Mouse (Mus musculus) liver, embryonic 16.5 days (tissue): Measurements from ENCODE around the gene Ulk4. TPM values are rescaled to one million over a fixed set of nuclear protein-coding genes. Genes with fewer than 3 reads are reported as not detected.

Experiments used
- ATAC-seq: fragments of 200-750 bp; cut with Nextera tagmentation; 2 replicates; pipeline ENCODE4 v1.8.0; 2017; ENCODE audit warnings: low read depth, mild to moderate bottlenecking, moderate number of reproducible peaks, moderate library complexity
- H3K27ac ChIP-seq: fragments of 300-500 bp; sonication (generic); 2 replicates; pipeline ENCODE4 v1.5.1; 2014; ENCODE audit warnings: mild to moderate bottlenecking, low read length
- H3K27me3 ChIP-seq: fragments of 300-500 bp; sonication (generic); 2 replicates; pipeline ENCODE4 v1.6.1; 2014; ENCODE audit warnings: low read depth, low read length, mixed read lengths; ENCODE audit not compliant: control insufficient read depth, insufficient read depth
- H3K36me3 ChIP-seq: fragments of 300-500 bp; sonication (generic); 2 replicates; pipeline ENCODE4 v1.6.1; 2014; ENCODE audit warnings: mild to moderate bottlenecking; ENCODE audit not compliant: control insufficient read depth, insufficient read depth
- H3K4me1 ChIP-seq: fragments of 300-500 bp; sonication (generic); 2 replicates; pipeline ENCODE4 v1.6.1; 2014; ENCODE audit warnings: low read depth, low read length, mixed read lengths; ENCODE audit not compliant: control insufficient read depth
- H3K4me2 ChIP-seq: fragments of 300-500 bp; sonication (generic); 2 replicates; pipeline ENCODE4 v1.6.1; 2014; ENCODE audit warnings: low read depth, low read length, mixed read lengths
- H3K4me3 ChIP-seq: fragments of 300-500 bp; sonication (generic); 2 replicates; pipeline ENCODE4 v1.5.1; 2014; ENCODE audit warnings: low read depth, mild to moderate bottlenecking, low read length
- H3K9ac ChIP-seq: fragments of 300-500 bp; sonication (generic); 2 replicates; pipeline ENCODE4 v1.6.1; 2014; ENCODE audit warnings: low read depth, low read length
- H3K9me3 ChIP-seq: fragments of 300-500 bp; sonication (generic); replicated peaks from 2 replicates; pipeline ENCODE4 v1.6.1; 2016; ENCODE audit warnings: low read length; ENCODE audit not compliant: control insufficient read depth
- WGBS: fragments of 180-500 bp; shearing (Covaris S2); extraction: QIAGEN DNeasy Blood & Tissue Kit; methylation state at CpG from one replicate; pipeline ENCODE4 v1.1.7; 2014; ENCODE audit not compliant: insufficient replicate concordance; 5-methylcytosine and 5-hydroxymethylcytosine counted together
- polyA plus RNA-seq: library from polyadenylated mRNA; unstranded; fragments of >200 nt; fragmentation: Nextera tagmentation; extraction: Ambion mirVana; gene quantifications from 2 replicates; pipeline ENCODE4 v1.2.1, GENCODE M21; 2015

The Ulk4 gene
- polyA plus RNA-seq, 1 experiment from 2014 or later = 30.8 TPM

DNA sequence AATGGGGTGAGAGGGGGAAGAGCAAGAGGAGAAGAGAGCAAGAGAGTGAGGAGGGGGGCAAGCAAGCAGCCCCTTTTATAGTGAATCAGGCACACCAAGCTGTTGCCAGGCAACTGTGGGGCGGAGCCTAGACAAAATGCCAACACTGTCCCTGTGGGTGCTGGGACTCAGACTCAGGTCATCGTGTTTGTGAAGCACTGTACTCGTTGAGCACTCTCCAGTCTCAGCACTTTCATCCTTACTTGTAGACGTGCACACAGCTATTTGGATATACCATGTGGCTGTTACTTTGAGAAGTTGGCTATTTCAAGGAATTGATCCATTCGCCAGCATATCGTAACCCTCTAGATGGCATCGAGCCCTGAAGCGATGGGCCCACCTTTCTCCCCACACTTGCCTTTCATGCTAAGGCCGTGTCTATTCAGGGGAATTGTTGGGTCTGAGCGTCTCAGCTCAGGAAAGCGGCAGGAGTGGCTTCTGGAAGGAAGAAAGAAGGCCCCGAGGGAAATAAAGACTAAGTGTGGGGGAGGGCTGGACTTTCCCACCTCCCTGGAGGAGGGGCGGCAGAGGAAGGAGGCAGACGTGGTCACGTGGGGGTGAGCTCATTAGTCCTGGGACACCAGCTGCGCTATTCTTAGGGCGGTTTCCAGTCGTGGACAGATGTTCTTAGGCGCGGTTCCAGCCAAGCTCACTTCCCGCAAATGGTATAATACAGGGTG, 36.8 kb upstream of the Ulk4 start:
- peak overlapping the region; percentile 72 for H3K27ac ChIP-seq

GRCm38 (mm10) chr9:121312237-121312891, 35.4 kb upstream of the Ulk4 start:
- Histone ChIP-seq H3K4me1 (peaks cover 15% of the 10 kb centered on the region), H3K27ac (no peak overlapping the region), H3K9ac (no peak overlapping the region), H3K27me3 (no peaks in the 10 kb centered on the region), H3K9me3 (no peaks in the 10 kb centered on the region), H3K4me3 (no peak overlapping the region), H3K4me2 (no peak overlapping the region), H3K36me3 (no peaks in the 10 kb centered on the region)
- ATAC-seq = no peak
- WGBS = 65% methylated on average over 10 of the region's 10 CpGs

More for the DNA sequence above, 36.8 kb upstream of the Ulk4 start:
- H3K9ac ChIP-seq = peak overlapping the region; percentile 18; the same call in 1 of the 2 replicates
- H3K27me3 ChIP-seq = no peaks in the 10 kb centered on the region
- H3K4me3 ChIP-seq = peak overlapping the region; percentile 40
- H3K4me1 ChIP-seq = peaks cover 15% of the 10 kb centered on the region
- peak; percentile 71 for ATAC-seq
- peak overlapping the region; percentile 55 for H3K4me2 ChIP-seq
- no peaks in the 10 kb centered on the region for H3K36me3 ChIP-seq
- WGBS = 2% methylated on average over 21 of the region's 21 CpGs
- H3K9me3 ChIP-seq = no peaks in the 10 kb centered on the region

DNA sequence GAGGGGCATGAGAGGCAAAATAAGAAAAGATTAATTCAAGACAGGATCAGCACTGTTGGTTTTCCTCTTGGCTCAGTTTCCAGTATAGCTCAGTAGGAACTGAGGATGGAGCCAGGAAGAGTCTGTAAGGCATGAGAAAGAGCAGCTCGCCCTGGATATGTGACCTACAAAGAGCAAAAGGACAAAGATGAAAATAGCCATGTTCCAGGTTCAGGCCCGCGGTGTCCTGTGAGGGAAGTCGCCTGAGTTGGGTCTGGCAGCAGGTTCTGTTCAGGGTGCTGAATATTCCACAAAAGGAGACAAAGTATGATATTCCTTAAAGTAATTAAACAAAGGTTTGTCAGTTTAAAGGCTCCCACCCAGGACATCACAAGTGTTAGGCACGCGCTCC, 34.8 kb upstream of the Ulk4 start:
- peaks cover 11% of the 10 kb centered on the region for H3K4me1 ChIP-seq
- no peaks in the 10 kb centered on the region for H3K9me3 ChIP-seq
- no peaks in the 10 kb centered on the region for H3K27me3 ChIP-seq
- no peaks in the 10 kb centered on the region for H3K36me3 ChIP-seq
- no peak overlapping the region for H3K9ac ChIP-seq
- H3K27ac ChIP-seq = no peak overlapping the region
- WGBS = 79% methylated on average over 6 of the region's 6 CpGs
- no peak overlapping the region for H3K4me3 ChIP-seq
- H3K4me2 ChIP-seq = no peak overlapping the region
- ATAC-seq = no peak

- no peak overlapping the region for H3K4me2 ChIP-seq
- no peaks in the 10 kb centered on the region for H3K27me3 ChIP-seq
- WGBS = 62% methylated on average over 7 of the region's 7 CpGs
- peaks cover 11% of the 10 kb centered on the region for H3K4me1 ChIP-seq
- H3K4me3 ChIP-seq = no peak overlapping the region
- no peak overlapping the region for H3K9ac ChIP-seq
- no peaks in the 10 kb centered on the region for H3K9me3 ChIP-seq
- no peak for ATAC-seq
- H3K27ac ChIP-seq = no peak overlapping the region
- H3K36me3 ChIP-seq = no peaks in the 10 kb centered on the region
Measured at GRCm38 (mm10) chr9:121310501-121310900, 33.5 kb upstream of the Ulk4 start.

- H3K4me1 ChIP-seq = peaks cover 8% of the 10 kb centered on the region
- no peak for ATAC-seq
- H3K9me3 ChIP-seq = no peaks in the 10 kb centered on the region
- no peaks in the 10 kb centered on the region for H3K27me3 ChIP-seq
- H3K36me3 ChIP-seq = no peaks in the 10 kb centered on the region
- 61% methylated on average over 4 of the region's 4 CpGs for WGBS
- no peak overlapping the region for H3K4me3 ChIP-seq
- H3K27ac ChIP-seq = no peak overlapping the region
- no peak overlapping the region for H3K4me2 ChIP-seq
- H3K9ac ChIP-seq = no peak overlapping the region
Measured at GRCm38 (mm10) chr9:121309287-121309686, 32.3 kb upstream of the Ulk4 start.

DNA sequence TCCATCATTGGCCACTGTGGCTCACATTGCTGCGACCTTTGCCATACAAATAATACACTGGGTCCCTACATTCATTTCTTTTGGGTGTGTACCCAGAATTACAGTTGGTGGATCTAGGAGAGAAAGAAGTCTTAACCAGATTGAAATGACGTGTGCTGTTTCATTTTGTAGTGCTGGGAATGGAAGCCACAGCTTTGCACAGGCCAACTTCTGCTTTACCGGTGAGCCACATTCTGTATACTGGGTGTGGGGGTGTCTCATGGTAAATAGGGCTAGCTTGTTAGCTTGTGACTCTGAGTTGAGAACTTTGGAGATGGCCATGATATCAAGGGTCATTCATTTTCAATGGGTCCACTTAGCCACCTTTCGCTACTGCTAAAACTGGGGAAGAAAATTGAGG, 28.5 kb upstream of the Ulk4 start:
- no peak overlapping the region for H3K27ac ChIP-seq
- no peak overlapping the region for H3K4me3 ChIP-seq
- no peaks in the 10 kb centered on the region for H3K9me3 ChIP-seq
- no peak for ATAC-seq
- peaks cover 4% of the 10 kb centered on the region for H3K4me1 ChIP-seq
- 64% methylated on average over 4 of the region's 4 CpGs for WGBS
- H3K9ac ChIP-seq = no peak overlapping the region
- no peaks in the 10 kb centered on the region for H3K36me3 ChIP-seq
- no peak overlapping the region for H3K4me2 ChIP-seq
- H3K27me3 ChIP-seq = no peaks in the 10 kb centered on the region

DNA sequence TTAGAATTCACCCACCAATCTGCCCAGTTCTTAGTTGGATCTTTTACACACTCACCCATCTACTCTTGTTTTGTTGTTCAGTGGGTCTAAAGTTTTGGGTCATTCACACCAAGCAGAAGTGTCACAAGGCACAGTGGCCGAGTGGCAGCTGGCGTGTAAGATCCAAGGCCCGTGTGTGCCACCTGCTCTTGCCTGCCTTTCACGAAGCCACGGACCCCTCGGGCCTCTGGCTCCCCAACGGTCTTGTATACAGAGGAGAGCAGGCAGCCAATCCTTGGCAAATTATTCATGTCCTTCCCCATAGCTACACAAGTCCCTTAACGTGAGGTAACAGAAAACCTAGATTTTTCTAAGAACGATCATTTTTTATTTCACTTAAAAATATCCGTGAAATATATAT, 27.5 kb upstream of the Ulk4 start:
- H3K9ac ChIP-seq = no peak overlapping the region
- no peaks in the 10 kb centered on the region for H3K9me3 ChIP-seq
- peaks cover 8% of the 10 kb centered on the region for H3K4me1 ChIP-seq
- no peak overlapping the region for H3K4me2 ChIP-seq
- no peak for ATAC-seq
- 71% methylated on average over 10 of the region's 10 CpGs for WGBS
- H3K36me3 ChIP-seq = no peaks in the 10 kb centered on the region
- H3K27ac ChIP-seq = no peak overlapping the region
- H3K4me3 ChIP-seq = no peak overlapping the region
- no peaks in the 10 kb centered on the region for H3K27me3 ChIP-seq

GRCm38 (mm10) chr9:121303748-121304147, 26.8 kb upstream of the Ulk4 start:
- no peaks in the 10 kb centered on the region for H3K9me3 ChIP-seq
- H3K4me1 ChIP-seq = peaks cover 11% of the 10 kb centered on the region
- 61% methylated on average over 9 of the region's 9 CpGs for WGBS
- H3K36me3 ChIP-seq = no peaks in the 10 kb centered on the region
- H3K27me3 ChIP-seq = no peaks in the 10 kb centered on the region
- H3K27ac ChIP-seq = no peak overlapping the region
- no peak overlapping the region for H3K4me2 ChIP-seq
- ATAC-seq = no peak
- no peak overlapping the region for H3K4me3 ChIP-seq
- H3K9ac ChIP-seq = no peak overlapping the region

GRCm38 (mm10) chr9:121303086-121303485, 26.1 kb upstream of the Ulk4 start:
- 71% methylated on average over 6 of the region's 6 CpGs for WGBS
- H3K4me3 ChIP-seq = no peak overlapping the region
- no peaks in the 10 kb centered on the region for H3K27me3 ChIP-seq
- H3K9me3 ChIP-seq = no peaks in the 10 kb centered on the region
- H3K4me1 ChIP-seq = peaks cover 17% of the 10 kb centered on the region
- H3K4me2 ChIP-seq = no peak overlapping the region
- no peak overlapping the region for H3K9ac ChIP-seq
- no peaks in the 10 kb centered on the region for H3K36me3 ChIP-seq
- no peak for ATAC-seq
- H3K27ac ChIP-seq = no peak overlapping the region
